Mouse (Mus musculus) G1E (cell line): ENCODE data around the gene Smim1. TPM values are rescaled to one million over a fixed set of nuclear protein-coding genes. Genes with fewer than 3 reads are reported as not detected.

Source experiments
- ATAC-seq: 2 replicates; pipeline ENCODE4 v1.8.0; 2016; ENCODE audit warnings: mild to moderate bottlenecking; ENCODE audit not compliant: insufficient number of reproducible peaks, poor library complexity, low FRiP score, severe bottlenecking; ENCODE audit errors: extremely low read depth
- DNase-seq: peaks from one replicate; pipeline ENCODE4 v3.0.0; 2012; ENCODE audit warnings: low spot score
- H3K27me3 ChIP-seq: 2 replicates; pipeline ENCODE4 v1.6.1; 2012; ENCODE audit warnings: mild to moderate bottlenecking, low read length, inconsistent platforms; ENCODE audit not compliant: insufficient read depth
- H3K36me3 ChIP-seq: replicated peaks from 2 replicates; pipeline ENCODE3; 2012; ENCODE audit warnings: mild to moderate bottlenecking, inconsistent platforms
- H3K4me1 ChIP-seq: 2 replicates; pipeline ENCODE4 v1.6.1; 2012; ENCODE audit warnings: low read depth, low read length, inconsistent platforms, mixed read lengths; ENCODE audit not compliant: insufficient read depth
- H3K4me3 ChIP-seq: 2 replicates; pipeline ENCODE4 v1.5.1; 2012; ENCODE audit warnings: low read depth, mild to moderate bottlenecking, inconsistent platforms, low read length, moderate library complexity, mixed read lengths
- H3K9me3 ChIP-seq: replicated peaks from 2 replicates; pipeline ENCODE4 v1.6.1; 2012; ENCODE audit warnings: inconsistent platforms
- CTCF ChIP-seq: IDR thresholded peaks from 2 replicates; pipeline ENCODE4 v1.5.1; 2012; ENCODE audit warnings: low read depth, low read length, inconsistent platforms, mixed read lengths
- GATA1 ChIP-seq: IDR thresholded peaks from 2 replicates; pipeline ENCODE4 v1.6.1; 2012; ENCODE audit warnings: borderline replicate concordance, low read length, inconsistent platforms, mixed read lengths
- GATA2 ChIP-seq: IDR thresholded peaks from 2 replicates; pipeline ENCODE4 v1.6.1; 2012; ENCODE audit warnings: low read depth, low read length, inconsistent platforms, borderline replicate concordance
- POLR2AphosphoS5 ChIP-seq: IDR thresholded peaks from 2 replicates; pipeline ENCODE4 v1.6.1; 2012; ENCODE audit warnings: low read depth, low read length, inconsistent platforms; ENCODE audit not compliant: insufficient replicate concordance
- TAL1 ChIP-seq: conservative IDR thresholded peaks from 2 replicates; pipeline ENCODE4 v1.6.1; 2012; ENCODE audit warnings: low read depth, low read length, inconsistent platforms, mixed read lengths
- polyA plus RNA-seq: library from polyadenylated mRNA; stranded (reverse); fragments of >175 nt; gene quantifications from 2 replicates; pipeline ENCODE4 v1.2.3, GENCODE M21; 2012
- total RNA-seq, 2 experiments: library from RNA; stranded (forward) in 1 of 2; stranded (reverse) in 1 of 2; fragments of 200-1000 nt in 1 of 2; fragments of >200 nt in 1 of 2; fragmentation: Nextera tagmentation in 1 of 2; gene quantifications; 2 replicates each; pipeline ENCODE4 v1.2.3; 2014 to 2017

The Smim1 gene
- total and polyA plus RNA-seq, 3 experiments: 69.2 to 87.4 (median 74.3) TPM

DNA sequence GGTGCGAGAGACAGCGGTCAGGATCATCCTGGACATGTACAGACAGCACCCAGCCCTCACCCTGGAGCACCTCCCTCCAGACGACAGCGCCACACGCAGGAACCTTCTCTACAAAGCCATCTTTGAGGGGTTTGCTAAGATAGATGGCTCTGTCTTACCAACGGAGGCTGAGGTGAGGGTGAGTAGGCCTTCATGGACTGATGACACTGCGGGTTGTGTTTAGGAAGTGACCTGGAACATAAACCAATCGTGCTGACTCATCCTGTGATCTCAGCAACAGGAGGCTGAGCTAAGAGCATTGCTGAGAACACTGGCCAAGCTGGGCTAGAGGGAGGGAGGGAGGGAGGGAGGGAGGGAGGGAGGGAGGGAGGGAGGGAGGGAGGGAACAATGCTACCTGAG lies 32.5 kb downstream of the Smim1 start:
- ATAC-seq (peak; percentile 74), DNase-seq (no peak)
- no peak for TF ChIP-seq GATA2
- no peak for TF ChIP-seq CTCF
- no peak for TF ChIP-seq TAL1
- no peak for TF ChIP-seq GATA1
- TF ChIP-seq POLR2AphosphoS5: no peak
- Histone ChIP-seq H3K36me3 (peaks cover 95% of the 10 kb centered on the region), H3K4me1 (peaks cover 14% of the 10 kb centered on the region), H3K27me3 (no peaks in the 10 kb centered on the region), H3K4me3 (no peak overlapping the region), H3K9me3 (no peaks in the 10 kb centered on the region)

GRCm38 (mm10) chr4:153992715-153993114 lies 33.3 kb downstream of the Smim1 start:
- H3K36me3 ChIP-seq: peaks cover 95% of the 10 kb centered on the region
- no peaks in the 10 kb centered on the region for H3K9me3 ChIP-seq
- ATAC-seq: no peak
- DNase-seq: no peak
- TF ChIP-seq GATA1 (no peak), TAL1 (no peak), CTCF (no peak), POLR2AphosphoS5 (no peak), GATA2 (no peak)
- no peaks in the 10 kb centered on the region for H3K27me3 ChIP-seq
- H3K4me1 ChIP-seq: peaks cover 14% of the 10 kb centered on the region
- H3K4me3 ChIP-seq: no peak overlapping the region

DNA sequence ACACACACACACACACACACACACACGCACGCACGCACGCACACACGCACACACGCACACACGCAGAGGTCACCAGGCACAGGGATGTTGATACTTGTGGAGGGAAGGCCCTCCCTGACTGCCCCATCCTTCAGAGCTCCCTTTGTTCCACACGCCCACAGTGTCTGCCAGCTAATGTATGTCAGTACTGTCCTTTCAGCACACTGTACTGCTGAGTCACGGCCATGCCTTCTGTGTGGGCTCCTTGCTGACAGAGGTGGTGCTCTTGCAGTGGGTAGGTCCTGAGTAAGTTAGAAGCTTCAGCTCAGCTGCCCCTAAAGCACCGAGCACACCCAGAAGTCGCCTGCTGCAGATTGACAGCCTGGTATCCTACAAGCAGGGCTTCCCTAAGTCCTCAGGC lies 45.6 kb downstream of the Smim1 start:
- H3K4me1 ChIP-seq: peaks cover 24% of the 10 kb centered on the region
- no peak overlapping the region for H3K4me3 ChIP-seq
- TF ChIP-seq TAL1 (no peak), GATA1 (no peak), POLR2AphosphoS5 (no peak)
- H3K9me3 ChIP-seq: no peaks in the 10 kb centered on the region
- ATAC-seq (peak; percentile 47; the same call in 1 of the 2 replicates), DNase-seq (no peak)
- peaks cover 83% of the 10 kb centered on the region for H3K36me3 ChIP-seq
- H3K27me3 ChIP-seq: no peaks in the 10 kb centered on the region

- Histone ChIP-seq H3K9me3 (no peaks in the 10 kb centered on the region), H3K4me3 (no peak overlapping the region), H3K36me3 (peaks cover 71% of the 10 kb centered on the region), H3K27me3 (no peaks in the 10 kb centered on the region), H3K4me1 (peaks cover 24% of the 10 kb centered on the region)
- no peak for ATAC-seq
- no peak for TF ChIP-seq POLR2AphosphoS5
- no peak for TF ChIP-seq CTCF
- no peak for TF ChIP-seq GATA2
- no peak for TF ChIP-seq GATA1
- no peak for TF ChIP-seq TAL1
- no peak for DNase-seq
These were observed 46.8 kb downstream of the Smim1 start for GRCm38 (mm10) chr4:153979243-153979642.

DNA sequence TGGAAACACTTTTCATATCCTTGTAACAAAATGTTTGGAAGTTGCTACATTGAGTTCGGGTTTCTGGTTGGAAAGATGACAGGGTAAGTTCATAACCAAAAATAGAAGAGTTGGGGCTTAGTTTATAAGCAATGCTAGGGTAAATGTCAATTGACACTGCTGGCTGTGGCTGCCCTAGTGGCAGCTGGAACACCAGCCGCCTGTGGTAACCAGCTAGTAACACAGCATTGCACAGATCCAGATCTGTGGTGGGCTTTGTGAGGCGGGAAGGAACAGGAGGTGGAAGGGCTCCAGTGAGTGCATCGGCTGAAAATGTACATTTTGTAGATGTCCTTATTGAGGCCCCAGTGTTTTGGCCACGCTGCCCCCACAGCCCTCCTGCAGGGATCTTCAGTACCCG lies 50.3 kb downstream of the Smim1 start:
- Histone ChIP-seq H3K9me3 (no peaks in the 10 kb centered on the region), H3K4me1 (peaks cover 37% of the 10 kb centered on the region), H3K36me3 (peaks cover 66% of the 10 kb centered on the region), H3K4me3 (peak overlapping the region; percentile 91), H3K27me3 (no peaks in the 10 kb centered on the region)
- DNase-seq (peak; percentile 39), ATAC-seq (no peak)
- no peak for TF ChIP-seq CTCF
- no peak for TF ChIP-seq POLR2AphosphoS5
- TF ChIP-seq TAL1: no peak
- no peak for TF ChIP-seq GATA1
- no peak for TF ChIP-seq GATA2

GRCm38 (mm10) chr4:153975292-153975662 lies 50.8 kb downstream of the Smim1 start:
- ATAC-seq: no peak
- peaks cover 66% of the 10 kb centered on the region for H3K36me3 ChIP-seq
- H3K4me3 ChIP-seq: peak overlapping the region; percentile 91
- H3K9me3 ChIP-seq: no peaks in the 10 kb centered on the region
- H3K27me3 ChIP-seq: no peaks in the 10 kb centered on the region
- peak; percentile 55 for DNase-seq
- TF ChIP-seq GATA2 (no peak), GATA1 (no peak), TAL1 (no peak), POLR2AphosphoS5 (no peak), CTCF (no peak)
- H3K4me1 ChIP-seq: peaks cover 34% of the 10 kb centered on the region

DNA sequence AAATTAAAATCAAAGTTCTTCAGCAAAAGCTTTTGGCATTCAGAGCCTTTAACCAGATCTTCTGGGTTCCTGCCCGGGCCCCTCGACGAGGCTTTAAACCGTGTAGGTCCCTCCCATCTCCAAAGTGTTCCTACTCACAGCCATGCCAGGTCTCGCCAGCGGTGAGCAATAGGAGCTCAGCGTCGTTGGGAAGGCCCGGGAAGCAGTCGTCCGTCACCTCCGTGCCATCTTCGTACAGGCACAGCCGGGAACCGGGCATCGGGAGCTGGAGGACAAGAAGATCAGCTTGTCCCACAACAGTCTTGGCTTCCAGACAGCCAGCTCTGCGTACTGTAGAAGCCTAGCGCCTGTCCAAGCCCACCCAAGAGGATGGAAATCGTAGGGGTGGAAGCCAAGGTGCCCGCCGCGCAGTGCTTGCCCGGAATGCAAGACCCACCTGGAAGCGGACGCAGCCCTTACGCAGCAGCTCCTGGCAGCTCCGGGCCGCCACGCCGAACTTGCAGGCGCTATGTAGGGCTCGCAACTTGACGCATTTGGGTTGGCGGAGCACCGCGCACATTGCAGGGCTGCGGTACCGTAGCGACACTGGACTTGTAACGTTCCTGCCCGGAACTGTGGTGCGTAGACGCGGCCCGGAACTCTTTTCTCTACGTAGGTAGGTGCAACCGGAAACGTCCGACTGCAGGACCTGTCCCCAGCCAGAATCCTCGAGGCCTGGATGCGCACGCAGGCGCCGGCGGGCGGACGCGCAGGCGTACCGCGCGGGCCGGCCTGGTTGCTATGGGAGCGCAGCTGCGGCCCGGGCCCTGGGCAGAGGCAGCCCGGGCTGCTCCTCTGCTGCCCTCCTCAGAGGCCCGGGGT lies 51.4 kb downstream of the Smim1 start, which contains the start of the genes Dffb and Cep104:
Gene Dffb (minus strand): TSS at position 696 of the 861 bp plus-strand sequence.
Gene Cep104 (plus strand): TSS at position 764 of the 861 bp plus-strand sequence.
- H3K4me3 ChIP-seq: peak within 1 kb of the TSS; percentile 91
- TF ChIP-seq GATA1: no peak
- no peaks in the 10 kb centered on the region for H3K27me3 ChIP-seq
- no peaks in the 10 kb centered on the region for H3K9me3 ChIP-seq
- ATAC-seq: peak; percentile 76
- peaks cover 66% of the 10 kb centered on the region for H3K36me3 ChIP-seq
- peaks cover 34% of the 10 kb centered on the region for H3K4me1 ChIP-seq
- DNase-seq: peak; percentile 89

Other genes with a start within 250 kb of the Smim1 start
- 22.2 and 27.9 TPM in 2 replicates for gene A430005L14Rik, start 69.0 kb downstream of the Smim1 start, total RNA-seq (2014; fragmentation: Nextera tagmentation)
- gene A430005L14Rik, start 69.0 kb downstream of the Smim1 start, total RNA-seq (2017): 48.7 and 57.6 TPM in 2 replicates
- gene A430005L14Rik, start 69.0 kb downstream of the Smim1 start, polyA plus RNA-seq: 112 and 127 TPM in 2 replicates
- 6.8 and 11.0 TPM in 2 replicates for gene Dffb, start 51.1 kb downstream of the Smim1 start, total RNA-seq (2014; fragmentation: Nextera tagmentation)
- gene Dffb, start 51.1 kb downstream of the Smim1 start, total RNA-seq (2017): 17.0 and 20.5 TPM in 2 replicates
- 13.4 and 16.7 TPM in 2 replicates for gene Dffb, start 51.1 kb downstream of the Smim1 start, polyA plus RNA-seq
- 12.0 and 14.7 TPM in 2 replicates for gene Cep104, start 51.0 kb downstream of the Smim1 start, total RNA-seq (2014; fragmentation: Nextera tagmentation)
- gene Cep104, start 51.0 kb downstream of the Smim1 start, total RNA-seq (2017): 6.1 and 7.7 TPM in 2 replicates
- 6.6 and 8.6 TPM in 2 replicates for gene Cep104, start 51.0 kb downstream of the Smim1 start, polyA plus RNA-seq
- gene Lrrc47, start 14.5 kb downstream of the Smim1 start, total RNA-seq (2014; fragmentation: Nextera tagmentation): 17.5 and 24.8 TPM in 2 replicates
- gene Lrrc47, start 14.5 kb downstream of the Smim1 start, total RNA-seq (2017): 28.7 and 40.7 TPM in 2 replicates
- 201 and 254 TPM in 2 replicates for gene Lrrc47, start 14.5 kb downstream of the Smim1 start, polyA plus RNA-seq
- gene Ccdc27, start 16.4 kb upstream of the Smim1 start, total RNA-seq (2014; fragmentation: Nextera tagmentation): not detected in 2 replicates
- gene Ccdc27, start 16.4 kb upstream of the Smim1 start, total RNA-seq (2017): not detected in 2 replicates
- gene Ccdc27, start 16.4 kb upstream of the Smim1 start, polyA plus RNA-seq: not detected in 2 replicates
- gene Trp73, start 114.0 kb upstream of the Smim1 start, total RNA-seq (2014; fragmentation: Nextera tagmentation): not detected in 2 replicates
- gene Trp73, start 114.0 kb upstream of the Smim1 start, total RNA-seq (2017): under 0.01 and 0.12 TPM in 2 replicates
- not detected in 2 replicates for gene Trp73, start 114.0 kb upstream of the Smim1 start, polyA plus RNA-seq
- gene Wrap73, start 116.1 kb upstream of the Smim1 start, total RNA-seq (2014; fragmentation: Nextera tagmentation): 6.9 and 7.2 TPM in 2 replicates
- 19.4 and 23.4 TPM in 2 replicates for gene Wrap73, start 116.1 kb upstream of the Smim1 start, total RNA-seq (2017)
- gene Wrap73, start 116.1 kb upstream of the Smim1 start, polyA plus RNA-seq: 16.6 and 21.5 TPM in 2 replicates
- gene Tprgl, start 134.4 kb upstream of the Smim1 start, total RNA-seq (2014; fragmentation: Nextera tagmentation): 44.7 and 55.8 TPM in 2 replicates
- 51.1 and 58.2 TPM in 2 replicates for gene Tprgl, start 134.4 kb upstream of the Smim1 start, total RNA-seq (2017)
- gene Tprgl, start 134.4 kb upstream of the Smim1 start, polyA plus RNA-seq: 60.8 and 61.4 TPM in 2 replicates
- not detected in 2 replicates for gene Megf6, start 144.5 kb upstream of the Smim1 start, total RNA-seq (2014; fragmentation: Nextera tagmentation)
- 0.05 and 0.23 TPM in 2 replicates for gene Megf6, start 144.5 kb upstream of the Smim1 start, total RNA-seq (2017)
- 0.01 and 0.07 TPM in 2 replicates for gene Megf6, start 144.5 kb upstream of the Smim1 start, polyA plus RNA-seq